Mouse (Mus musculus) mouse embryonic stem cell (cell line): ENCODE data around the gene Ripor3.
"Not testable (repeated sequence)": the region's sequence is repeated elsewhere in the genome, so short reads cannot be mapped to it uniquely, and the experiment has no call there.

ENCODE experiments used
- in situ Hi-C, 2 experiments: fragments of 300-500 bp; cut with MboI; formaldehyde crosslinking; loops; 1 replicate in 1 of 2; 3 replicates in 1 of 2; pipeline ENCODE4 v1.14.3; 2019 to 2020; ENCODE audit warnings: low sequenced_read_pairs in 2 of 2, low pct_unique_long_range_greater_than_20kb in 1 of 2, mixed read lengths in 1 of 2; ENCODE audit not compliant: unreplicated experiment in 1 of 2

Ripor3 gene

GRCm38 (mm10) chr2:168009936-168010668 is at the start of gene Ripor3:
TSS of gene Ripor3 (minus strand) at chr2:168010618.
- in situ Hi-C loops: no loop called here

- in situ Hi-C loops: no loop called here
Observed at GRCm38 (mm10) chr2:168059200-168059790, 48.9 kb upstream of the Ripor3 start.

DNA sequence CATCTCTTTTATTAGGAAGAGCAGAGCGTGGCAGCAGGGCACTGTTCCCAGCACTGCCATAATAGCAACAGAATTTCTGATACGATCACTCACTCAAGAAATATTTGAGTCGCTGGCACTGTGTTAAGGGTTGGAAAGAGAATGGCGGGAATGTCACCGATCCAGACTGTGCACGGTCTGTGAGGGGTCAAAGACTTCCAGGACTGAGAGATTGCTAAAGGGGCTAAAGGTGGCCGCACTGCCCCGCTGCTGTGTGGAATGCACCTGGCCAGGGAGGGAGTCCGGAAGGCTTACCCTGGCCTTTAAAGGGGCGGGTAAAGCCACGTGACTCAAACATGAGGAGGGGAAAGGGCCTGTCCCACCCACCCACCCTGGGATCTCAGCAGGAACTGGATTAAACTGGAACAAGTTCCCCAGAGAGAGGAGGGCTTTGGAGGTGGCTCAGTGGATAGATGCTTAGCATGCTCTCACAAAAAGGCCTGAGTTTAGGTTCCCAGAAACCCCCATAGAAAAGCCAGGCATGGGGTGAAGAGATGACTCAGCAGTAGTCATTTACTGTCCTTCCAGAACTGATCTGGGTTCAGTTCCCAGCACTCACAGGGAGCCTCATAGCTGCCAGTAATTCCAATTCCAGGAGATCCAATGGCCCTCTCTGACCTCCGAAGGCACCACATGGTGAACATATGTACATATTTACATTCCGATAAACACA is 48.2 kb upstream of the Ripor3 start:
- in situ Hi-C loops: no loop called here

GRCm38 (mm10) chr2:168057876-168058275 is 47.5 kb upstream of the Ripor3 start:
- in situ Hi-C loops: not testable (repeated sequence)

DNA sequence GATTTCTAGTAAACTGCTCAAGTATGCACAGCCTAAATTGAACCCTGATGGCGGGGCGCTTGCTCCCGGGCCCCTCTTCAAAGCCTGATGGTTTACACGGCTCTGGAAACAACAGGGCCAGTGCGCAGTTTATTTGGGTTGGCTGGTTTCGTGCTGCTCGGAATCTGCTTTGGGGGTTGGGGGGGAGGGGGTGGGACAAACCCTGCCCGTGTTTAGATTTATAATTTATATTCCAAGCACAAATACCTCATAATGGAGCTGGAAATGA is 46.2 kb upstream of the Ripor3 start:
- in situ Hi-C loops: no loop called here

DNA sequence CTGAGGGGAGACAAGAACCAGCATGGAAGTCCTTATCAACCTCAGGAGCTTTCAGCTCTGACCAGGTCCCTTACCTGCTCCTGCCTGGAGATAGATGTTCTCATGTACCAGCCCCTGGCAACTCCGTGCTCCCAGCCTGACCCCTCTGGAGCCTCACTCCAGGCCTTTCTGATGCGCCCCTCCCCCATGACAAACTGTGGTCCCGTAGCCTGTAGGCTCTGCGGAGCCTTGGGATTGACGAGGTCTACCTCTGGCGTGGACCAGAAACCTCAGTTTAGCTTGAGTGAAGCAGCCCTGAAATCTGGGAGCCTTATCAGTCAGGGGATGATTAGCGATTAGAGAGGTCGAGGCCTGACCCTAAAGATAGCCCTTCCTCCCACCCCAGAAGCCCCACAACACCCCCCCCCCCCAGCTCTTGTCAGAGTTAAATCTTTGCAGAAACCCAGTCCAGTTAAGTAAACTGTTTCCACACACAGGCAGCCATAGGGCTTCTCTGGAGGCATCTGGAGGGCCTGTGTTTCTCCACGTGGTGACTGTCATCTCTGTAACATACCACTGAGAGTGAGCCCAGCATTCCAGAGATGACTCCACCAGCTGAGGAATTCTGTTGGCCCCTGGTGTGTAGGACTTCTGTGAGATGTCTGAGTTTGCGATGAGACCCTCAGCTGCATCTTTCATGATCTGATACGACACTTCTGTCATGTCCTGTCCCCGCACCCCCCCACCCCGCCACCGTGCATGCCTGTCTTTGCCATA is 45.7 kb upstream of the Ripor3 start:
- in situ Hi-C loops: no loop called here

DNA sequence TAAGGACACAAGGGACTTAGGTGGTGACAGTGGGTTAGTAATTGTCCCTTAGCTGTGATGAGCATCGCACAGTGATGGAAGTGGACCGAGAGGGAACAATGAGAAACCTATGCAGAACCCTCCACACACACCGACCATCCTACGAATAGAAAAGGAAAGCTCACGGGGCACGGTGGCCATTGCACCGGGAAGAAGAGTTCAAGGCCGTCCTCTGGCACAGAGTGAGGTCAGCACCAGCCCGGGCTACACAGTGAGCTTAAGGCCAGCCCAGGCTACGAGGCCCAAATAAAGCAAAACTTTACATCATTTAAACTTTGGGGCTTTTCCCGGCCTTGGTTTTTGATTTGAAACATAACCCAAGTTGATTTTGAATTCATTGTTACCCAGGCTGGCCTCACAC is 43.7 kb upstream of the Ripor3 start:
- in situ Hi-C loops: no loop called here

- in situ Hi-C loops: no loop called here
Observed at GRCm38 (mm10) chr2:168052689-168053088, 42.3 kb upstream of the Ripor3 start.

DNA sequence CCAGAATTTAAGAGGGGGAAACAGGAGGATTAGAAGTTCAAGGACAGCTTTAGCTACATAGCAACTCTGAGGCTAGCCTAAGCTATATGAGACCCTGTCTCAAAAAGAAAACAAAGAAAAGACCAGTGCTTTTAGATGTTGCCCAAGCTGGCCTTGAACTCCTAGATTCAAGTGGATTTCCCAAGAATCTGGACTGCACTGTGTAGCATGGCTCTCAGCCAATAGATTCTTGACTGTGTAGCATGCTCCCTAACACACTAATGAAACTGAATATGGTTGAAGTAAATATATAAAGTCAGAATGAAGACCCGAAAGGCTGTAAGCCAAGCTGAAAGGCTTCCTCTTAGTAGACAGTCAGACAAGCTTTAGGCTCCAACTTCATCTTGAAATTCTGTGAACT is 41.7 kb upstream of the Ripor3 start:
- in situ Hi-C loops: no loop called here

- in situ Hi-C loops: no loop called here
Observed at GRCm38 (mm10) chr2:168050000-168050942, 39.9 kb upstream of the Ripor3 start.

DNA sequence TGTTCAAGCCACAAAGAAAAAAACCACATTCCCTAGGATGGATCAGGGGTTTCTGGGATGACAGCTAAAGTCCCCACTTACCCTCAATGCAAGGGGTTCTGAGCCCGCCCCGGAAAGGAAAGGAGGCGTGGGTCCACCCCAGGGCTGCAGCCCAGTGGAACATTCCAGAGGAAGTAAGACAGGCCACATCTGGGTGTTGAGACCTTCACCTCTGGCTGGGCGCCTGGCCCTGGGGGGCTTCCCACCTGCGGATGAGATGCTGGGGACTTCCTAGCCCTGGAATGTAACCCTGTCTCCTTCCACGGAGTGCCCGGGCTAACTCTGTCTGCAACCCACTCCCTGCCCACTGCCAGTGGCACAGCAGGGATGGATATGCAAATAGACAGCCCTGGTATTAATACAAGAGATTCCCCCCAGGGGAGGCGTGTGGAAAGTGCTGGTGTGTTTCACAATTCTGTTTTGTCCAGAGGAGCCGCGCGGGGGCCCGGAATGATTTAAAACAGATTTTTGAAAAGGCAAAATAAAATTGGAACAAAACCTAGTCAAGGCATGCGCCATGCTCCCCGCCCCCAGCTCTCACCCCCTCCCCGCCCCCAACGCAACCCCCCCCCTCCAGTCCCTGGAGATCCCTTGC is 38.7 kb upstream of the Ripor3 start:
- in situ Hi-C loops: no loop called here

GRCm38 (mm10) chr2:168046467-168046866 is 36.0 kb upstream of the Ripor3 start:
- in situ Hi-C loops: no loop called here

- in situ Hi-C loops: no loop called here
Observed at GRCm38 (mm10) chr2:168045771-168046170, 35.4 kb upstream of the Ripor3 start.

DNA sequence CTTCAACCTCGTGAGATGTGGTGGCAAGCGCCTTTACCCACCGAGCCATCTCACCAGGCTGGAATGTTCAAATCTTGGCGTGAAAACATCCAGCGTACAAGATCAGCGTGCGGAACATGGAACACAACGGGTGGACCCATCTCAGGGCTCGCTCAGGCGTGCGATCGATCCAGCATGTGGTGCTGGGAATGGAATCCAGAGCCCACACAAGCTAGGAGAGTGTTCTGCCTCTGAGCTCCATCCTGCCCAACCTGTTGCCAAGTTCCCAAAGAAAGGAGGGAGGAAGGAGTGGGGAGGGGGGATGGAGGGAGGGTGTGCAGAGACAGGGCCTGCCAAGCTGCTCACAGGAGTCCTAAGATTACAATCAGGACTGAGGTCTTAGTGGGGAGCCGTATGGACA is 34.9 kb upstream of the Ripor3 start:
- in situ Hi-C loops: no loop called here

GRCm38 (mm10) chr2:168044681-168045287 is 34.4 kb upstream of the Ripor3 start:
- in situ Hi-C loops: no loop called here

DNA sequence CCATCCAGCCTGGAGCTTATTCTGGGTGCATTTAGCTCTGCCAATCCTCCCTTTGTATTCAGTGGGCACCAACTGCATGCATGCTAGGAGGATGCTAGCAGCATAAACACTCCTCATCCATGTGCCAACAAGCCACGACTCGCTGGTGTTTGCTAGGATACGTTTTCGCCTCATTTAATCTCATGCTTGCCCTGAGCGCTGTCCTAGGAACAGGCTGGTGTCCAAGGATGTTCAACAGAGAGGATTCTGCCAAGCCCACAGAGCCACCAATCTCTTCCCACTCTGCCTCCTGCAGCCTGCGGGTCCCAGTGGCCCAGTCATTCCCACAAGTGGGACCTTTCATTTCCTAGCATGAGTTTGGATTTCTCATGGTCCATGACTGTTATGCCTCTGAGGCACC is 31.6 kb upstream of the Ripor3 start:
- in situ Hi-C loops: no loop called here

DNA sequence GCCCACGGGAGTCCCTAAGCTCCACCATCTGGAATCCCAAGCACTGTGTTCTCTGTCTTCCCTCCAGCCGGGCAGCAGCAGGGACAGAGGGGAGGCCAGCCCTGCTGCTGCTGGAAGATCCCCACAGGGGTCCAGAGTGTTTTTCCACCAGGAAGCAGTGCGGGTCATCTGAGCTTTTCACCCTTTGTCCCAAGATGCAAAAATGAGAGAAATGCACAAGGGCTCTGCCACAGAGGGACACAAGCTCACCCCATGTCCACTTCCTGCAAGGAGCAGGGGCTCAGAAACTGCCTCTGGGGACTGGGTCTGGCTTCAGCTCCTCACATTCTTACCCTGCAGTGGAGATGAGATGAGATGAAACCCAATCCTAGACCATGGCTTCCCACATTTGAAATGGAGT is 30.3 kb upstream of the Ripor3 start:
- in situ Hi-C loops: no loop called here

DNA sequence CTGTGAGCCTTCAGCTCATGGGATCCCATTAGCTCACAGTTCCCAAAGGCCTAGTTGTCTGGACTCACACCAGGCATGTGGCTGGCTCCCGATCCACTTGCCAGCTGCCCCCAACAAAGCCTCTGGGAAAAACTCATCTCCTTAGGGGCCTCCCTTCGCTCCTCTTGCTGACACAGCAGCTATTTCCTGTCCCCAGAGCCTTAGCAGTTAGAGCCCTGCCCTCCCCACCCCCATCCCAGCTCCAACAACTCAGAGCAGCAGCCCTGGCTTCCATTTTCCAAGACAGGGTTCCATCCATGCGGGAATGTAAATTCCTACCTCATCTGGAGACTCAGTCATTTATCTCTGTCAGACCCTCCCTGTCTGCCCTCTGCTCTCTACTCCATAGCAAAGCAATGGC is 26.6 kb upstream of the Ripor3 start:
- in situ Hi-C loops: no loop called here
